Mouse (Mus musculus) heart, postnatal 10 days (tissue): Measurements from ENCODE around the gene Ear14. TPM values are rescaled to one million over a fixed set of nuclear protein-coding genes. Genes with fewer than 3 reads are reported as not detected.
"Not testable (repeated sequence)": the region's sequence is repeated elsewhere in the genome, so short reads cannot be mapped to it uniquely, and the experiment has no call there.

Experiments used
- DNase-seq, 2 experiments: peaks; one replicate each; pipeline ENCODE4 v3.0.0; 2021
- intact Hi-C: fragments of 180-260 bp; cut with DNase I; formaldehyde crosslinking; loops from one replicate; pipeline ENCODE4 v1.15.1; 2025
- total RNA-seq, 2 experiments: library from RNA; stranded (reverse); gene quantifications; 2 replicates each; pipeline ENCODE4 v1.2.3; 2021

The Ear14 gene
- total RNA-seq, 2 experiments from 2014 or later: not detected

GRCm38 (mm10) chr14:51250348-51250747 is 47.2 kb downstream of the Ear14 start:
- intact Hi-C loops: loop anchor here (5.0 kb wide), 2 partner anchors 507 to 592 kb away; no protein-coding TSS in a partner anchor
- DNase-seq: no peak

GRCm38 (mm10) chr14:51252206-51252605 is 49.0 kb downstream of the Ear14 start:
- intact Hi-C loops: loop anchor here (5.0 kb wide), 2 partner anchors 505 to 590 kb away; no protein-coding TSS in a partner anchor
- not testable (repeated sequence) for DNase-seq

- no peak for DNase-seq
- intact Hi-C loops: loop anchor here (5.0 kb wide), 2 partner anchors 504 to 589 kb away; no protein-coding TSS in a partner anchor
These were observed 50.4 kb downstream of the Ear14 start for GRCm38 (mm10) chr14:51253569-51253968.

Other genes starting within 250 kb of the Ear14 start
- gene Pnp2, start 247.4 kb upstream of the Ear14 start, total RNA-seq: 1 to 10 TPM in 1 of 2 experiments, under 1 TPM in 1; 0.69 to 1.1 TPM
- under 1 TPM; 0.17 TPM for gene Rnase10, start 195.6 kb upstream of the Ear14 start, total RNA-seq
- not detected for gene Rnase9, start 161.5 kb upstream of the Ear14 start, total RNA-seq
- not detected for gene Rnase11, start 153.2 kb upstream of the Ear14 start, total RNA-seq
- not detected for gene Rnase12, start 145.7 kb upstream of the Ear14 start, total RNA-seq
- not detected for gene Olfr750, start 129.0 kb upstream of the Ear14 start, total RNA-seq
- gene Rnase4, start 112.3 kb upstream of the Ear14 start, total RNA-seq: 10 to 100 TPM; 45.4 to 46.9 TPM
- 1 to 10 TPM; 3.2 to 4.0 TPM for gene Ang, start 112.2 kb upstream of the Ear14 start, total RNA-seq
- gene Eddm3b, start 89.0 kb upstream of the Ear14 start, total RNA-seq: not detected
- gene Rnase6, start 79.5 kb upstream of the Ear14 start, total RNA-seq: under 1 TPM; 0.31 to 0.69 TPM
- under 1 TPM; 0.52 to 0.72 TPM for gene Rnase1, start 56.6 kb upstream of the Ear14 start, total RNA-seq
- gene Rnase2b, start 41.1 kb upstream of the Ear14 start, total RNA-seq: not detected
- not detected for gene Ang2, start 4.2 kb upstream of the Ear14 start, total RNA-seq
- not detected for gene Rnase2a, start 52.7 kb downstream of the Ear14 start, total RNA-seq
- not detected for gene Gm7247, start 158.4 kb downstream of the Ear14 start, total RNA-seq
- not detected for gene Vmn2r88, start 207.4 kb downstream of the Ear14 start, total RNA-seq
- not detected for gene Vmn2r89, start 248.5 kb downstream of the Ear14 start, total RNA-seq